Mouse (Mus musculus) cerebellum, postnatal 25 days (tissue): ENCODE results near the gene Pfas.

ENCODE experiments used
- DNase-seq, 2 experiments: peaks; one replicate each; pipeline ENCODE4 v3.0.0; 2021; ENCODE audit warnings: mixed read lengths in 2 of 2

Gene Pfas

GRCm38 (mm10) chr11:69008182-69009121, at the start of gene Pfas:
Gene Pfas (minus strand): TSS chr11:69008460.
- DNase-seq = peak; percentile 97 to 99

GRCm38 (mm10) chr11:69053848-69054247, 45.6 kb upstream of the Pfas start:
- DNase-seq = no peak

- DNase-seq = no peak
Observed at GRCm38 (mm10) chr11:69052824-69053421, 44.7 kb upstream of the Pfas start.

- DNase-seq = no peak
Observed at GRCm38 (mm10) chr11:69051771-69052170, 43.5 kb upstream of the Pfas start.

- DNase-seq = no peak
Observed at GRCm38 (mm10) chr11:69050748-69051147, 42.5 kb upstream of the Pfas start.

- no peak for DNase-seq
Observed at GRCm38 (mm10) chr11:69048151-69048550, 39.9 kb upstream of the Pfas start.

GRCm38 (mm10) chr11:69047592-69047991, 39.3 kb upstream of the Pfas start:
- no peak for DNase-seq

- no peak for DNase-seq
Observed at GRCm38 (mm10) chr11:69046395-69046774, 38.1 kb upstream of the Pfas start.

GRCm38 (mm10) chr11:69045531-69046394, 37.5 kb upstream of the Pfas start, which contains the start of gene Aurkb:
Gene Aurkb (plus strand): TSS chr11:69045647.
- peak; percentile 71 to 89 for DNase-seq

GRCm38 (mm10) chr11:69038173-69038572, 29.9 kb upstream of the Pfas start:
- no peak for DNase-seq

- peak; percentile 85 to 90 for DNase-seq
Observed at GRCm38 (mm10) chr11:69037231-69038061, 29.2 kb upstream of the Pfas start.

- peak; percentile 92 to 93 for DNase-seq
Observed at GRCm38 (mm10) chr11:69036486-69037230, 28.4 kb upstream of the Pfas start.

- peak; percentile 90 to 92 for DNase-seq
Observed at GRCm38 (mm10) chr11:69035849-69036248, 27.6 kb upstream of the Pfas start.

- peak; percentile 25 to 47 for DNase-seq
Observed at GRCm38 (mm10) chr11:69035411-69035810, 27.2 kb upstream of the Pfas start.

- DNase-seq = no peak
Observed at GRCm38 (mm10) chr11:69034585-69034984, 26.3 kb upstream of the Pfas start.

GRCm38 (mm10) chr11:69033552-69033951, 25.3 kb upstream of the Pfas start:
- DNase-seq = no peak

- DNase-seq = no peak
Observed at GRCm38 (mm10) chr11:69028805-69029204, 20.5 kb upstream of the Pfas start.

GRCm38 (mm10) chr11:69026562-69026961, 18.3 kb upstream of the Pfas start:
- DNase-seq = no peak

- no peak for DNase-seq
Observed at GRCm38 (mm10) chr11:69020691-69021090, 12.4 kb upstream of the Pfas start.

GRCm38 (mm10) chr11:69016755-69017154, 8.5 kb upstream of the Pfas start:
- no peak for DNase-seq
